Mouse (Mus musculus) left cerebral cortex, adult 18-20 months (tissue): ENCODE data around the gene Kcnd3. TPM values are rescaled to one million over a fixed set of nuclear protein-coding genes. Genes with fewer than 3 reads are reported as not detected.

Experiments used
- DNase-seq, 2 experiments: peaks; one replicate each; pipeline ENCODE4 v3.0.0; 2021 to 2022; ENCODE audit warnings: low spot score in 2 of 2, mixed read lengths in 1 of 2
- total RNA-seq, 2 experiments: library from RNA; stranded (reverse); gene quantifications; 2 replicates each; pipeline ENCODE4 v1.2.3; 2021

The Kcnd3 gene
- total RNA-seq, 2 experiments from 2014 or later: 54.5 to 61.5 TPM

DNA sequence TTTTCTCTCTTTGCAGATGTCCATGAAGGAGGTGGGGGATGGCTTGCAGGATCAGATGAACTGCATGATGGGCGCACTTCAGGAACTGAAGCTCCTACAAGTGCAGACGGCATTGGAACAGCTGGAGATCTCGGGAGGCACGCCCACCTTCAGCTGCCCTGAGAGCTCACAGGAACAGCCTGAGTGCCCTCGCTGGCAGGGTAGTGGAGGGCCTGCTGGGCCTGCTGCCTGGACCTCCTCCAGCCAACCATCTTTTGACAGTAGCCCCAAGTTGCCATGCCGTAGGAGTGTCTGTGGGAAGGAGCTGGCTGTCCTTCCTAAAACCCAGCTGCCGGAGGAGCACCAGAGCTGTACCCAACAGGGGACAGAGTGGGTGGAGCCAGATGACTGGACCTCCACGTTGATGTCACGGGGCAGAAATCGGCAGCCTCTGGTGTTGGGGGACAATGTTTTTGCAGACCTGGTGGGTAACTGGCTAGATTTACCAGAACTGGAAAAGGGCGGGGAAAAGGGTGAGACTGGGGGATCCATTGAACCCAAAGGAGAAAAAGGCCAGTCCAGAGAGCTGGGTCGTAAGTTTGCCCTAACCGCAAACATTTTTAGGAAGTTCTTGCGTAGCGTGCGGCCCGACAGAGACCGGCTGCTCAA lies 264.3 kb downstream of the Kcnd3 start:
- DNase-seq: peak; percentile 56 to 69

DNA sequence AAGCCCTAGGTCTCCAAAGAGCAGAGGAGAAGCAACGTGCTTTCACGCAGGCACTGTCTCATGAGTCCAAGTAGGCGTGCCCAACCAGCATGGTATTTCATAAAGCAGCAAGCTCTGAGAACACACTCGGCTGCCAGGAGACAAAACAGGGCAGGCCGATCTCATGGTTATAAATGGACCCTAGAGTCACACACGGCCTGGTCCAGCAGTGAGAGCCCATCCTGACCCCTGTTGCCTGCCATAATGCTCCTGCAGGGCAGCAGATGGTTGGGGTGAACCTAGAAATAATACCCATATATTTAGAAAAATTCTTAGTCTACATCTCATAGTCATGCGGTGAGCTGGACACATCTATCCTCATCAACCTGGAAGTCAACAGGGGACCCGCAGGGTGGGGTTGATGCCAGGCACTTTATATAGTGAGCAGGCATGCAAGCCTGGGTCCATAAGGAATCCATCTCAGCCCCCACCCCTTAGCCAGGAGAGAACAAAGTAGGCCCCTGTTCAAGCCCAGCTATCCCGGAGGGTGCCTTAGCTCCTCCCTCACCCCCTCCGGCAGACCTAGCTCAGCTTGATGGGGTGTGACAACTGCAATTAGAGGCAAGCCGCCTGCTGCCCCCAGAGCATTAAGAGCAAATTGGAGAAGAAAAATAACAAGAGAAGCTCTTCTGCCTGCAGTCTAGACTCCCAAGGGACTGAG lies 265.9 kb downstream of the Kcnd3 start:
- DNase-seq: no peak

DNA sequence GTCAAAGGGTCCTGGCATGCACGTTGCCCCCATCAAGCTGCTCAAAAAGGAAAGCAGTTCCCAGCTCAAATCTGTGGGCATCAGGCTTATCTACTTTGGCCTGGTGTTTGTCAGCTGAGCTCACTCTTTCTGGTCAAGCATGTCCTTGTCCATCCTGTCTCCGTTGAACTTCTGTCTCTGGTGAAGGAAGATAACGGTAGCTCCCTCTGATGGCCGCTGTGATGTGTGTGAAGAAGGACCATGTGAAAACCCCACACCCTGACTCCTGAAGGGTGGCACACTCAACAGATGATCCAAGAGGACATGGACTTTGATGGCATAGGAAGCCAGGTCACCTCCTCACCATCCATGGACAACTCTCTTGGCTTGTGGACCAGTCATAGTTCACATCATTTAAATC lies 266.6 kb downstream of the Kcnd3 start:
- DNase-seq: no peak

DNA sequence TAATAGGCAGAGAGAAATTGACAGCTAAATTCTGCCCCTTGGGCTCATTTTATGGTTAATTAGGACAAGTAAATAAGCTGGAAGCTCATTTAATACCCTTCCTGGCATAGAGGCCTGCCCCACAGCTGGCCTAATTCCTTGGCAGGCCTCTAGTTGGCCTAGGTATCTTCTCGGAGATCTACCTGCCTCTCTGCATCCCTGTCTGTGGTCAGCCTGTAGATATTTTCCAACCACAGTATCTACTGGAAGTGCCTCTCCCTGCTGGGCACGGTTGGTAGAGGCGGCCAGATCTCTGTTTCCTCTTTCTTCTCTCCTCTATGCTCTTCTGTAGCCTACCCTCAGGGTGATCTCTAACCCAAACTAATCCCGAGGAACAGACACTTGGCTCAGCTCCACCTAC lies 267.8 kb downstream of the Kcnd3 start:
- DNase-seq: no peak

DNA sequence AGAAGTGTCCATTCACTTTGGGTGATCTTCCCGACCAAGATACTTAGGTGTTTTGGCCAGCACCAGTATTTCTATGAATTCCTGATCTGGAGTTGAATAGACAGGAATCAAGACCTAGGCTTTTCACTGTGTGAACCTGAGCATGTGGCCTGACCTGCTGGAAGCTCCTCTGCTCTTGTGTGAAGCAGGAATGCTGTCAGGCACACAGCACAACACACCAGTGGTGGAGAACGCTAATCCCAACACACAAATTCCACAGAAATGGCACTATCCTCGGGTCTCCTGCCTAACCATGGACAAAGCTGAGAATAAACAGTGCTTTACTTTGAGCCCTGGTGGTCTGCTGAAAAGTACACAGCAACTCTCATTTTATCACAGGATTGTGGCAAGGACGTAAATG lies 268.4 kb downstream of the Kcnd3 start:
- no peak for DNase-seq

DNA sequence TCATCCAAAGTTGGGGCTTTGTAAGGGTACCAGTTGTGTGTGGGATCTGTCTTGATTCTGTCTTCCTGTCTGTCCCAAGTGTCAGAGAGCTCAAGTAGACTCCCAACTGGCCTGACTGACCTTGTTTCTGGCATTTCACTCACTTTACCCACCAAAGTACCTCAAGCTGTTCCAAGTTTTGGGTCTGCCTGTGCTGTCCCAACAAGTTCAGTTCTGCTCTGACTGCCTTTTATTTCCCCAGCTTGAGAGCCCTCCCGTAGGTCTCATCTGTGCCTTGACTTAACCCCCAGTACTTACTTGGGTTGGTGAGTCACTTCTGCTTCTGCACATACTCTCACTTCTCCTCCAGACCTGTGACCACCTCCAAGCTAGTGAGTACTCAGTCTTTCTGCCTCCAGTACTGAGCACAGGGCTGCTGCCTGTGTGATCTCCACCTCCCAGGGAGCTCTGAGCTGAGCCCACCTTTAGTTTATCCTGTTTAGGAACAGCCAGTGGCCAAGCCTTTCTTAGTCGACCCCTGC lies 269.6 kb downstream of the Kcnd3 start:
- no peak for DNase-seq

DNA sequence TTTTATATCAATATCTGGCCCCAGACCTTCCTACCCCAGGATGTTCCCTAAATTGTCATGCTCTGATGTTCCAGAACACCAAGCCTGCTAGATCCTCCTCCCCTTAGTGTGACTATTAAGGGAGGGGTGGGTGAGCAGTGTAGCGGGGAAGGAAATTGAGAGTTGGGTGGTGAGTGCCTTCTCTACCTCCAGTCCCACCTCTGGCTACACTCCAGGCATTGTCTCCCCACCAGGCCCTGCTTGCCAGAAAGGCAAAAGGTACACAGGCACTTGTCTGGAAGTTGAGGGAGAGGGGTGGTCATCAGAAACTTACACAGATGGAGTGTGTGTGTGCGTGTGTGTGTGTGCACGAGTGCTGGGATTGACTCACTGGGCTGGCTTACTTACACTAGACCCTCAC lies 270.4 kb downstream of the Kcnd3 start:
- DNase-seq: no peak

Other genes starting within 250 kb of the Kcnd3 start
- 10 to 100 TPM; 12.6 to 14.4 TPM for gene Ddx20, start 235.2 kb downstream of the Kcnd3 start, total RNA-seq